Mouse (Mus musculus): ENCODE measurements around the gene Rhou.

DNA sequence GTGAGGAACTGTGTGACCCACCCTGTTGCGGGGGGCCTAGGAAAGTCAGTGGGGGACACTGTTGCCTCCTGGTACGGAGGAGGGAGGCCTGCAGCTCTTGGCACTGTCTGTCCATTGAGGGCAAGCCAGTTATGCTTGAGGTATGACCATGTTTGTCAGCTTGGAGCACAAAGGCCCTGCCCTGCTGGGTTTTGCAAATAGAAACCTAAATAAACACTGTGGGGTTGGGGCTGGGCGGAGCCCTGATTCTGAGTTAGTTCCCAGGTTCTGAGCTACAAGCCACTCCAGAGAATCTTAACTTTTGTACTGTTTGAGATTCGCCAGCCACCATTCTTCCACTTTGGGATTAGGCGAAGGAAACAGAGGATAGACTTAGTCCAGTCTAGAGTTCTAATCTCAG is 56.6 kb downstream of the Rhou start:
- TF ChIP-seq CTCF (IDR thresholded peaks at IDR 0.05; ENCODE audit: borderline replicate concordance, control insufficient read depth, extremely low read depth, insufficient read depth, low read length, poor library complexity) (no peak), POLR2A (IDR thresholded peaks at IDR 0.05; ENCODE audit: control insufficient read depth, extremely low read depth, insufficient read depth, low read length, poor library complexity) (no peak)

All from thymus, adult 2 months (tissue).